ENCODE assay signal across 9 mouse cellular contexts in genomic region chr7:62922246-62922645, GRCm38 (mm10).
DNase-seq lines count a peak whose midpoint lies in the region; ATAC-seq and TF ChIP-seq lines count a peak whose summit lies in the region.
"Had no signal": no experiment of that assay in that cellular context is flagged by ENCODE, and none has a peak within 500 bp of the region (broad histone marks: within the 10 kb centered on the region; RNA-seq: fewer than 3 reads in every experiment).

No protein-coding gene starts in this region.

- peak; percentile 40 for DNase-seq in testis, postnatal 10 days (ENCODE audit: low spot score)
- no peak for DNase-seq in testis, postnatal 14 days (ENCODE audit: low spot score)
- DNase-seq in kidney, postnatal 10 days = peak; percentile 28
- DNase-seq in liver, embryonic 14.5 days (ENCODE audit: low read depth in 3 of 3, low spot score in 3 of 3) = no peak
- no peak for DNase-seq in heart, postnatal 25 days (ENCODE audit: low spot score)
- DNase-seq: liver, embryonic 13.5 days had no signal

- peak; percentile 28; the same call in 1 of the 2 replicates for ATAC-seq in forebrain, embryonic 13.5 days
- no peak for ATAC-seq in forebrain, embryonic 16.5 days
- ATAC-seq in liver, embryonic 14.5 days (ENCODE audit: insufficient read depth) = no peak
- no peak for ATAC-seq in heart, embryonic 11.5 days (replicated peaks; ENCODE audit: insufficient number of reproducible peaks, low FRiP score, low TSS enrichment)

- no peak overlapping the region for H3K4me2 ChIP-seq in forebrain, embryonic 13.5 days
- no peak overlapping the region for H3K4me2 ChIP-seq in forebrain, embryonic 16.5 days (ENCODE audit: low read length)
- no peak overlapping the region for H3K4me2 ChIP-seq in liver, embryonic 14.5 days (ENCODE audit: low read depth)
- no peak overlapping the region for H3K4me2 ChIP-seq in heart, embryonic 11.5 days
- H3K4me2 ChIP-seq: liver, embryonic 13.5 days had no signal

- intact Hi-C loops in heart, postnatal 25 days (cut with DNase I) = no loop called here

- TF ChIP-seq CTCF in liver, embryonic 14.5 days (IDR thresholded peaks at IDR 0.05; ENCODE audit: low read depth) = peak; percentile 21; the same call in 1 of the 2 replicates

- H3K4me1 ChIP-seq in forebrain, embryonic 13.5 days = no peaks in the 10 kb centered on the region
- H3K4me1 ChIP-seq in forebrain, embryonic 16.5 days (replicated peaks; ENCODE audit: control insufficient read depth, insufficient read depth, low read length) = no peaks in the 10 kb centered on the region
- no peaks in the 10 kb centered on the region for H3K4me1 ChIP-seq in liver, embryonic 14.5 days (replicated peaks; ENCODE audit: control insufficient read depth in 2 of 2, insufficient read depth in 2 of 2, low read length in 1 of 2)
- H3K4me1 ChIP-seq in heart, embryonic 11.5 days (ENCODE audit: control insufficient read depth, insufficient read depth, low read length) = no peaks in the 10 kb centered on the region
- H3K4me1 ChIP-seq: liver, embryonic 13.5 days had no signal

- H3K4me3 ChIP-seq in forebrain, embryonic 13.5 days = no peak overlapping the region
- H3K4me3 ChIP-seq in forebrain, embryonic 16.5 days (replicated peaks; ENCODE audit: low read length) = no peak overlapping the region
- H3K4me3 ChIP-seq in liver, embryonic 14.5 days (ENCODE audit: insufficient read depth in 1 of 2, low read depth in 2 of 2, low read length in 2 of 2) = no peak overlapping the region
- H3K4me3 ChIP-seq in heart, embryonic 11.5 days (ENCODE audit: low read depth, low read length) = no peak overlapping the region
- H3K4me3 ChIP-seq: liver, embryonic 13.5 days had no signal

- no peaks in the 10 kb centered on the region for H3K27me3 ChIP-seq in forebrain, embryonic 13.5 days
- no peaks in the 10 kb centered on the region for H3K27me3 ChIP-seq in forebrain, embryonic 16.5 days (replicated peaks; ENCODE audit: control insufficient read depth, insufficient read depth, low read length)
- no peaks in the 10 kb centered on the region for H3K27me3 ChIP-seq in liver, embryonic 14.5 days (ENCODE audit: control insufficient read depth, insufficient read depth, low read length)
- no peaks in the 10 kb centered on the region for H3K27me3 ChIP-seq in heart, embryonic 11.5 days (ENCODE audit: control insufficient read depth, insufficient read depth, low read length)
- H3K27me3 ChIP-seq: liver, embryonic 13.5 days had no signal

- H3K27ac ChIP-seq in forebrain, embryonic 13.5 days = no peak overlapping the region
- no peak overlapping the region for H3K27ac ChIP-seq in forebrain, embryonic 16.5 days (ENCODE audit: low read length)
- H3K27ac ChIP-seq in liver, embryonic 14.5 days = no peak overlapping the region
- H3K27ac ChIP-seq in heart, embryonic 11.5 days (ENCODE audit: low read depth, low read length) = no peak overlapping the region
- H3K27ac ChIP-seq: liver, embryonic 13.5 days had no signal

- 5% methylated on average over 1 of the region's 1 CpGs for WGBS in forebrain, embryonic 13.5 days
- WGBS in forebrain, embryonic 16.5 days = 0% methylated on average over 1 of the region's 1 CpGs
- 3% methylated on average over 1 of the region's 1 CpGs for WGBS in liver, embryonic 14.5 days (ENCODE audit: insufficient replicate concordance)
- WGBS in heart, embryonic 11.5 days (ENCODE audit: insufficient replicate concordance) = 0% methylated on average over 1 of the region's 1 CpGs

- H3K9ac ChIP-seq in forebrain, embryonic 13.5 days = no peak overlapping the region
- H3K9ac ChIP-seq in forebrain, embryonic 16.5 days (replicated peaks; ENCODE audit: low read depth, low read length) = no peak overlapping the region
- no peak overlapping the region for H3K9ac ChIP-seq in liver, embryonic 14.5 days (replicated peaks)
- no peak overlapping the region for H3K9ac ChIP-seq in heart, embryonic 11.5 days (ENCODE audit: low read depth, low read length)
- H3K9ac ChIP-seq: liver, embryonic 13.5 days had no signal

- no peaks in the 10 kb centered on the region for H3K9me3 ChIP-seq in forebrain, embryonic 13.5 days (replicated peaks)
- H3K9me3 ChIP-seq in forebrain, embryonic 16.5 days (ENCODE audit: control insufficient read depth, low read length) = no peaks in the 10 kb centered on the region
- no peaks in the 10 kb centered on the region for H3K9me3 ChIP-seq in liver, embryonic 14.5 days (ENCODE audit: control insufficient read depth, low read length)
- H3K9me3 ChIP-seq in heart, embryonic 11.5 days (replicated peaks; ENCODE audit: control insufficient read depth, low read length) = no peaks in the 10 kb centered on the region
- H3K9me3 ChIP-seq: liver, embryonic 13.5 days had no signal

- TF ChIP-seq EP300 in liver, embryonic 14.5 days (IDR thresholded peaks at IDR 0.05; ENCODE audit: low read depth) = no peak

- no peaks in the 10 kb centered on the region for H3K36me3 ChIP-seq in forebrain, embryonic 13.5 days (ENCODE audit: poor library complexity, severe bottlenecking)
- H3K36me3 ChIP-seq in forebrain, embryonic 16.5 days (ENCODE audit: control insufficient read depth, insufficient read depth) = no peaks in the 10 kb centered on the region
- no peaks in the 10 kb centered on the region for H3K36me3 ChIP-seq in liver, embryonic 14.5 days (replicated peaks; ENCODE audit: control insufficient read depth, insufficient read depth, low read depth)
- no peaks in the 10 kb centered on the region for H3K36me3 ChIP-seq in heart, embryonic 11.5 days (ENCODE audit: control insufficient read depth, insufficient read depth, low read length)
- H3K36me3 ChIP-seq: liver, embryonic 13.5 days had no signal

Comparison
In these comparisons a context has a peak if more than half of its experiments do, and no peak if none do; other contexts are left out.
1. DNase-seq: peak in testis, postnatal 10 days (single experiment) and kidney, postnatal 10 days (single experiment); none in testis, postnatal 14 days (single experiment), liver, embryonic 14.5 days (0 of 3) and heart, postnatal 25 days (single experiment).